Mouse (Mus musculus) macrophage (primary cell): ENCODE measurements around the gene Tex9. TPM values are rescaled to one million over a fixed set of nuclear protein-coding genes. Genes with fewer than 3 reads are reported as not detected.
"Not testable (repeated sequence)": the region's sequence is repeated elsewhere in the genome, so short reads cannot be mapped to it uniquely, and the experiment has no call there.

Source experiments
- H3K27ac ChIP-seq: fragments of 350-480 bp; formaldehyde crosslinking; 2 replicates; pipeline ENCODE4 v1.9.0; 2021
- H3K36me3 ChIP-seq: fragments of 350-480 bp; formaldehyde crosslinking; 2 replicates; pipeline ENCODE4 v1.9.0; 2021; ENCODE audit errors: inconsistent target
- H3K4me3 ChIP-seq: fragments of 350-480 bp; formaldehyde crosslinking; 2 replicates; pipeline ENCODE4 v1.9.0; 2021; ENCODE audit errors: inconsistent target
- H3K79me2 ChIP-seq: fragments of 350-480 bp; formaldehyde crosslinking; 2 replicates; pipeline ENCODE4 v1.9.0; 2021; ENCODE audit errors: inconsistent target
- WGBS: methylation state at CpG from one replicate; pipeline ENCODE4 v1.1.7; 2026; ENCODE audit warnings: inconsistent platforms; ENCODE audit not compliant: missing documents; 5-methylcytosine and 5-hydroxymethylcytosine counted together
- polyA plus RNA-seq: library from polyadenylated mRNA; stranded (reverse); fragments of 250-400 nt; gene quantifications from 3 replicates; pipeline ENCODE4 v1.2.4, GENCODE M21; 2018; ENCODE audit warnings: inconsistent platforms

Gene Tex9
- polyA plus RNA-seq, 1 experiment from 2014 or later: 1.4 TPM

DNA sequence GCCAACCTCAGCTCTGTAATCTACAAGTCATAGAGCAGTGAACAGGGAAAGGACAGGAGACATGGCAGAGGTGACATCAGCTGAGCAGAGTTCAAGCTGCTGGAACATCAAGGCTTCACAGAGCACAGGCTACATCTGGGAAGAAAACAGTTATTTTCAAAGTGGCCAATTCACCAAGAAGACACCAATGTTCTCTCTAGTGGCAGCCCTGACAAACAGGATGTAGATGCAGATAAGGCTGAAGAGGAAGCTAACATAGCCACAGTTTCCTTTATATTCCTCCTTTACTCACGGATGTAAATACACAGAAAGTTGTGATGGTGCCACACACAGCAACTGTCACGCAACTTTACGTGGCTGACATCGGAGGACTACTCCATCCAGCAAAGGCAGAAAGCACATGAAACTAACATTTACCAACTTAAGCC lies 26.2 kb downstream of the Tex9 start:
- Histone ChIP-seq H3K79me2 (no peaks in the 10 kb centered on the region), H3K4me3 (no peak overlapping the region), H3K36me3 (no peaks in the 10 kb centered on the region), H3K27ac (no peak overlapping the region)
- WGBS: 5% methylated on average over 4 of the region's 4 CpGs

DNA sequence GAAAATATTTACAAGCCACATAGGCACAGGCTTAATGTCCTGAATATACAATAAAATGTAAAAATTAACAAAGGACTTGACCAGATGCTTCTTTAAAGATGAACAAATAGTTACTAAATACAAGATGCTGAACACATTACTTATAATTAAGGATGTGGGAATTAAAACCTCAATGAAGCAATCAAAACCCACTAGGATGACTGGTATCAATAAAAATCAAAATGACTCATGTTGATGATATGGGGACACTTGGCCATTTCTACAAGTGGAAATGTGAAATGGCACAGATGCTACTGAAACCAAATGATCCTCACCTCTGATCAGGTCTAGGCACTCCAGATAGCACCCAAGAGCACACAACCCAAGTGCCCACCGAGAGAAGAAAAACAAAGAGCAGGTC lies 27.2 kb downstream of the Tex9 start:
- H3K79me2 ChIP-seq: no peaks in the 10 kb centered on the region
- 91% methylated on average over 1 of the region's 1 CpGs for WGBS
- H3K27ac ChIP-seq: no peak overlapping the region
- H3K36me3 ChIP-seq: no peaks in the 10 kb centered on the region
- H3K4me3 ChIP-seq: no peak overlapping the region

DNA sequence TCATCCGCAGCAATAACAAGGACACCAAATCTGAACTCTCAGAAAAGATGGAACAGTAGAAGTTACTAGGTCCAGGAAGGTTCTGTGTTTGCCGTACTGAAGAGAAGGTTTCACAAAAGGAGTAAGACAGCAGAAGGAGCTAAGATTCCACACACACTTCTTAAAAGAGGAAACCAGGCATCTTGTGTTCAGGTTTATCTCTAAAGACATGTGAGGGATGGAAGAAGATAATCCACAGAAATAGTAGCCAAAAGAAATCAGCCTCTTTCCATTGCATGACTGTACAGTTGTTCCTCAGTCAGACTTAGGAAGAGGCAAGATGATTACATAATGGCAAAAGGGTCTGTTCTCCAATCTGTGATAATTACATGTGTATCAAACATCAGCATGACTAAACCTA lies 29.6 kb downstream of the Tex9 start:
- no peak overlapping the region for H3K27ac ChIP-seq

DNA sequence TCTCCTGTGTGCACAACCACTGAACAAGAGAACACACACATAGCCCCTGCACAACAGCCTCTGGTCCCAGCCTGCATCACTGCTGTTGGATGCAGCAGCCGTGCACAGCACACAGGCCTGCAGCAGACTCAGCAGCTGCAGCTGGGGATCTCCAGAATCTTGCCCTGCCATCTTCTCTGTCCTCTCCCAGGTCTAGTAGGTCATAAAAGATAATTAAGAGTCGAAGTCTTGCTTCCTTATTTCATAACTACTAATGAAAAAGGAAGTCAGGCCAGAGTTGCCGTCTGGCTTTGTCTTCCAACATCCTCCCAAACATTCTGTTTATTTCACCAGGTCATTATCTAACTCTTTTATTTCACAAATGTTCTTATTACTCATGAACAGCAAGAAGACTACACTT lies 31.2 kb downstream of the Tex9 start:
- no peaks in the 10 kb centered on the region for H3K36me3 ChIP-seq
- WGBS: 17% methylated on average over 3 of the region's 3 CpGs

More for the DNA sequence above, 29.6 kb downstream of the Tex9 start:
- H3K79me2 ChIP-seq: no peaks in the 10 kb centered on the region
- no peak overlapping the region for H3K4me3 ChIP-seq
- 100% methylated on average over 2 of the region's 2 CpGs for WGBS
- no peaks in the 10 kb centered on the region for H3K36me3 ChIP-seq

DNA sequence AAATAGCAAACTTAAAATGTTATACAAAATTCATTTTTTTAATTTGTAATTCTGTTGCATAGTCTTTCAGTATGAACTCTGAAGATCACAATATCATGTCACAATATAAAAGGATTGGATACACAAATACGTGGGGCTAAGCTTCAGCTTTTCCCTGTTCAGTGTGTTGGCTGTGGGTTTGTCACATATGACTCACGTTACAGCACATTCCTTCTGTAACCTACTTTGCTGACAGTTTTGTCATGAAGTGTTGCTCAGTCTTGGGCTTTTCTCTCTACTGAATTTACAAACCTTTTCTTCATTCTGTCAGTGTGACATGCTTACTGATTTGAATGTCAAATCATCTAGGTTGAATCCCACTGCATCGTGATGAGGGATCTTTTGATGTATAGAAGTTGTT lies 32.3 kb downstream of the Tex9 start:
- Histone ChIP-seq H3K4me3 (no peak overlapping the region), H3K79me2 (no peaks in the 10 kb centered on the region), H3K27ac (no peak overlapping the region), H3K36me3 (no peaks in the 10 kb centered on the region)
- WGBS: 91% methylated on average over 3 of the region's 3 CpGs

More for the DNA sequence above, 31.2 kb downstream of the Tex9 start:
- no peak overlapping the region for H3K27ac ChIP-seq
- no peak overlapping the region for H3K4me3 ChIP-seq
- no peaks in the 10 kb centered on the region for H3K79me2 ChIP-seq

DNA sequence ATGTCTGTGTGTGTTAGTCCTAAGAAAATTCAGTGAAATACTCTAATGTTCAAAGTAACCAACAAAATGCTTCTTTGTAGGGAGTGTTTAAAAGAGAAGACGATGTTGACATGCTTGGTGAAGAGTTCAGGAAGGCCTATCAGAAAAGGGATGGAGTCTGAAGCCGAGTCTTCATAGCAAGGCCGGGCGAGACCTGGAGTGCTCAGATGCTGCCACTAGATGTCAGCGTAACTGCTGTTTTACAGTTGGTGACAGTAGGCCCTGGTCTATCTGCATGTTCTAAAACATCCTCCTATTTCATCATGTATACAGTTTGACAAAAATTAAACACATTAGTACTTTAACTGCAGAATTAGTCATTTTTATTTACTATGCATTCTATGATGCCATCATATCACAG lies 33.8 kb downstream of the Tex9 start:
- Histone ChIP-seq H3K4me3 (no peak overlapping the region), H3K36me3 (no peaks in the 10 kb centered on the region), H3K79me2 (no peaks in the 10 kb centered on the region), H3K27ac (no peak overlapping the region)
- WGBS: 18% methylated on average over 5 of the region's 5 CpGs

DNA sequence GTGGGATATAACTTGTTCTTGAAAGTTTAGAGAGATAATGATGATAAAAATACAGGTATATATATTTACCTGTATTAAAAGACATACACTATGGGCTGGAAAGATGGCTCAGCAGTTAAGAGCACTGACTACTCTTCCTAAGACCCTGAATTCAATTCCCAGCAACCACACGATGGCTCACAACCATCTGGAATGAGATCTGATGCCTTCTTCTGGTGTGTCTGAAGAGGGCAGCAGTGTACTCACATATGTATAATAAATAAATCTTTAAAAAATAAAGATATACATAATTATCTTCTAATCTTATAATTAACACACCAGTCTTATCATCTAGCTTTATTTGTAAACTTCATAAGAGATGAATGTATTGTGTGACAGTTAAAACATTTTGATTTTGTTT lies 35.6 kb downstream of the Tex9 start:
- H3K4me3 ChIP-seq: no peak overlapping the region
- H3K27ac ChIP-seq: no peak overlapping the region
- WGBS: 40% methylated on average over 1 of the region's 1 CpGs
- H3K79me2 ChIP-seq: no peaks in the 10 kb centered on the region
- no peaks in the 10 kb centered on the region for H3K36me3 ChIP-seq

DNA sequence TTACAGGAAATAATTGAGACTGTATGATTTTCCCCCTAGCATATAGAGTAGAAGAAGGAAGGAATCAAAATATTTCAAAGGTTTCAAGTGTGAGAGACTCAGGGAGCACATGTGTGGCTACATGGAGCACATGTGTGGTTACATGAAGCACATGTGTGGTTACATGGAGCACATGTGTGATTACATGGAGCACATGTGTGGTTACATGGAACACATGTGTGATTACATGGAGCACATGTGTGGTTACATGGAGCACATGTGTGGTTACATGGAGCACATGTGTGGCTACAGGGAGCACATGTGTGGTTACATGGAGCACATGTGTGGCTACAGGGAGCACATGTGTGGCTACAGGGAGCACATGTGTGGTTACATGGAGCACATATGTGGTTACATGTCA lies 37.7 kb downstream of the Tex9 start:
- H3K4me3 ChIP-seq, H3K27ac ChIP-seq, H3K79me2 ChIP-seq, H3K36me3 ChIP-seq: not testable (repeated sequence)

DNA sequence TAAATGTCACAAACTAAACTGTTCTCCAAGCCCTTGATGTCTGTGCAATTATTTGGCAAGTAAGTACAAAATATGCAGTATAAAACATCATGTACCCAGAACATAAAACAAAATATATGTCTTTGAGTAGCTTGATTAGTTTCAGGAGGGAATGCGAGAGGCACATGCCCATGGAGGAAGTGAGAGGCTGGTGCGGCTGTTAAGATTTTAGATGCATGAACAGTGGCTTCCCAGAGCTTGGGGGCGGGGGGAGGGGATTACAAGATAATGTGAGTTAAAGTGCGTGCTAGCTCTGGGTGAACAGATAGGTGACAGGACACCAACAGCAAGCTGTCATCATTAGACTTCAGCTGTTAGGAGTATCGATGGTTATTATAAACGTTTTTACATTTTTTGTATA lies 40.9 kb downstream of the Tex9 start:
- WGBS: 84% methylated on average over 6 of the region's 6 CpGs
- no peak overlapping the region for H3K27ac ChIP-seq
- no peaks in the 10 kb centered on the region for H3K79me2 ChIP-seq
- H3K4me3 ChIP-seq: no peak overlapping the region
- H3K36me3 ChIP-seq: no peaks in the 10 kb centered on the region

DNA sequence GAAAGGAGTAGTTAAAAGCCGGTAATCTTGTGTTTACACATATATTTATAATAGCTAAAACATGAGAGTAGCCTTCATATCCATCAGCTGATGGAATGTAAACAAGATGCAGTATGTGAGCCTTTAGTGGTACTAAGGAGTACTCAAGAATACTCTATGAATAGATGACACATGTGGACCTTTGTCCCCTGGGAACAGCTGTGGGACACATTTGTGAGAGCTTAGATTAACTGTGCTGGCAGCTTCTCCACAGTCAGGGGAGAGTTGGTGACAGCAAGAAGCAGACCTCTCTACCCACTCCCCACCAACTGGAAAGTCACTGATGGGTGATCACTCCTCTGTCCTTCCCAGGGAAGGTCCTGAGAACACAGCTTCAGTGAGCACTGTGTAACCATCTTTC lies 41.6 kb downstream of the Tex9 start:
- 92% methylated on average over 1 of the region's 1 CpGs for WGBS
- H3K79me2 ChIP-seq: no peaks in the 10 kb centered on the region
- H3K4me3 ChIP-seq: no peak overlapping the region
- H3K27ac ChIP-seq: no peak overlapping the region
- H3K36me3 ChIP-seq: no peaks in the 10 kb centered on the region

DNA sequence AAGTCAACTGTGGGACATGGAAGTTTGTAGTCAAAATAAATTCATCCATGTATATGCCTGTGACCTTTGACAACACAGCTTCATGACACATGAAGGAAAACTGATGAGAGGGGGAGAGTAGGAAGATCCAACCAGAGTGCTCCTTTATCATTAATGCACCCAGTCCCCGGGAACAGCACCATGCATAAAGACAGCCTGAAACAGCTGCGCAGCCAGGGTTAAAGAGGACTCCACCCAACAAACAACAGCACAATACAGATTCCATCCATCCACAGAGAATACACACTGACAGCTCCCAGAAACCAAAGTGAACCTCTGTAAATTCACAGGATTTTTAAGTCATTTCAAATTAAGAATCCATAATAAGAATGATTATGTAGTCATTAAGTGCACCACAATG lies 42.2 kb downstream of the Tex9 start:
- Histone ChIP-seq H3K27ac (peak overlapping the region; percentile 10; the same call in 1 of the 2 replicates), H3K4me3 (peak overlapping the region; percentile 39), H3K79me2 (no peaks in the 10 kb centered on the region), H3K36me3 (no peaks in the 10 kb centered on the region)
- 77% methylated on average over 2 of the region's 2 CpGs for WGBS

DNA sequence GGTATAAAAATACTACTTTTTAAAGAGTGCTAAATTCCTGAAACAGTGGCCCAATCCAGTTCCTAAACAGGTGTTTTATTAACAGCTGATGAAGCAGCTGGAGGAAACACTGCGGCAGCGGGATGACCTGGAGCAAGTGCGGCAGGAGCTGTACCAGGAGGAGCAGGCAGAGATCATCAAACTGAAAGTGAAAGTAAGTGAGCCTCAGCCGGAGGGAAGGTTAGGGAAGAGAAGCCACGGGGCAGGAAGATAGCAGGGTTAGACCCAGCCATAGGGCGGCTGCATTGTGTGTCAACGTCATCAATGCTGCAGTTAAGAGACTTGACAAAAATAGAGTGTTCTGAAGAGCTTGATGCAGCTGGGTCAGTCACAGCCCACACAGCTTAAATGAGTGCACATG lies 42.6 kb downstream of the Tex9 start:
- no peaks in the 10 kb centered on the region for H3K36me3 ChIP-seq
- peak overlapping the region; percentile 10; the same call in 1 of the 2 replicates for H3K27ac ChIP-seq
- WGBS: 7% methylated on average over 7 of the region's 7 CpGs

DNA sequence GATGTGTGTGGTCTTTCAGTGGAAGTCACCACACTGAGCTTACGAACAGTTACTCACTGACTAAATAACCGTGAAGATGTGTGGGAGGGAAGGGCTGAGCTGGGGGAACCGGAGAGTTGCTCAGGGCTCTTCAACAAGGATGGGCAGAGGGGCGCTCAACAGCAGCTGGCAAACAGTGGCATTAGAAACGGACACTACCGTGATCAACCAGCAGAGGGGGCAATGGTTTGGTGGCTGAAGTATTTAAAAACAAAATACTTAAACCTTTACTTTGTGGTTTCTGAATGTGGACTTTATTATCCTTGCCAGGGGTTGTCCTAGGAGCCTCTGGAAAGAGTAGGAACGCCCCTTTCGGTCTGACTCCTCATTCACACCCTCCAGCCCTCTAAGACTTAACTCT lies 44.0 kb downstream of the Tex9 start:
- Histone ChIP-seq H3K27ac (no peak overlapping the region), H3K36me3 (no peaks in the 10 kb centered on the region)
- WGBS: 30% methylated on average over 8 of the region's 8 CpGs

More for the DNA sequence above, 42.6 kb downstream of the Tex9 start:
- Histone ChIP-seq H3K79me2 (no peaks in the 10 kb centered on the region), H3K4me3 (peak overlapping the region; percentile 39)

DNA sequence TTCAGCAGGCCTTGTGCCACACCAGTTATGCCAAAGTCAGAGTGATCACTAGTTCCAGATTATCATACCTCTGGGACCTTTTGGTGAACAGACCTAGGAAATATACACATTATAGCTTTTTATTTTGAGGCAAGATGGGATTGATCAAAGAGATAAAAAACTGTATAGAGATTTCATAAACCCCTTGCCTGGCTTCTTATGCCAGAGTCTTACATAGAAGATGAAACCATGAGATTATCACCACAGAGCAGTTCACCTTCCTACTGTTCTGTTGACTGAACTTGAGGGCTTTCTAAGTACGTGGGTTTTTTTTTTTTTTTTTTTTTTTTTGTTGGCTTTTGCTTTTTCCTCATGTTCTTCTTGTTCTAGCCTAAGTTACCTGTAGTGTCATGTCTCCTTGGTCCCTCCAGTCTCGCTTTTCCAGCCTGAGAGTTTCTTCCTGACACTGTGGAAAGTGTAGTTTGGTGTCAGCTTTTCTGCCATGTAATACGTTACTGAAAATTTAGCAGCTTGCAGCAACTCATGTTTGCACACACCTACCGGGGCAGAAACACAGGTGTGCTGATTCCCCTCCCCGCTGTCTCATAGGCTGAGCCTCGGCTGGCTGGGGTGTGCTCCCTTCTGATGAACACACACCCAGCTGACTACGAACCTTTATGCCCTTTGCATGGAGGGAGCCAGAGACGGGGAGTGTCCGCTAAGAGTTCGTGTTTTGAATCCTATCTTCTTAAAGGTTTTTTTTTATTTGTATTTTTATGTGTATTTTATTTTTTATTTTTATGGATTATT lies 49.9 kb downstream of the Tex9 start:
- Histone ChIP-seq H3K36me3 (no peaks in the 10 kb centered on the region), H3K27ac (no peak overlapping the region)

More for the DNA sequence above, 44.0 kb downstream of the Tex9 start:
- Histone ChIP-seq H3K79me2 (no peaks in the 10 kb centered on the region), H3K4me3 (no peak overlapping the region)

DNA sequence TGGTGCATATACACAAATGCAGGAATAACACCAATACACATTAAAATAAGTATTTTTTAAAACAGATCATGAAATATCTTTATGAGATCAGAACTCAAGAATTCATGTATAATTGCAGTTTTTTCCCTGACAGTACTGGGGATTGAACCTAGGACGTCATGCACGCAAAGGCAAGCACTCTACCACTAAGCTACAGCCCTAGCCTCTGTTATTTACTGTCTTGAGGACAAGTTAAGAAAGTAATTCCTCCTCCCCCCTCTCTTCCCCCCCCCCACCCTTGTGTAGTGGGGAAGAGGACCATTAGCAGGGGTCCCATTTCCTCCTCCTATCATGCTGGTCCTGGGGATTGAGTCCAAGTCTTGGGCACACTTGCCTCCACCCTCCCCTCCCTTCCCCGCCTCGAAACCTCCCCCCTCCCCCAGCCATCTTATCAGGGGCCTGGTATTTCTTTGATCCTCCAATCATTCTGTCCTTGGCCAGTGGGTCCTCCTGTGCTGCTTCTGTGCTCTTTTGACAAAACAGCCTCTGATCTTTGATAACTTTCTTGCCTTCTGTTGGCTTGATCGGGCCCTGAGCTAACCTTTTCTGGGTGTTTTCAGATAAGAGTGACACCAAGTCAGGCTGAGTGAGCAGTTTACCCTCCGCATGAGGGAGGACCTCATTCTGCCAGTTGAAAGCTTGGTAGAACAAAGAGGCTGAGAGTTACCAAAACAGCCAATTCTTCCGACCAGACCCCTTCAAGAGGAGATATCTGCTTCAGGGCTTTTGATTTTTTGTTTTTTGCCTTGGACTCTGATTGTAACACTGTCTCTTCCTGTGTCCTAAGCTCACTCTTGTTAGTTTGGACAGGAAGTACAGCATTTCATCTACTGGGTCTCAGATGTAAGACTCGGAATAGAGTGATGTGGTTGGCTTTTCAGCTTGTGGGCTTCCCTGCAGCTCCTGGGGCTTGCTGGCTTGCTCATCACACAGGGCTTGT lies 50.8 kb downstream of the Tex9 start:
- Histone ChIP-seq H3K36me3 (no peaks in the 10 kb centered on the region), H3K4me3 (no peak overlapping the region), H3K79me2 (no peaks in the 10 kb centered on the region), H3K27ac (no peak overlapping the region)
- 90% methylated on average over 7 of the region's 8 CpGs for WGBS

More for the DNA sequence above, 49.9 kb downstream of the Tex9 start:
- Histone ChIP-seq H3K79me2 (no peaks in the 10 kb centered on the region), H3K4me3 (no peak overlapping the region)
- WGBS: 93% methylated on average over 7 of the region's 10 CpGs
